Mouse (Mus musculus): ENCODE measurements around the gene Ccdc85c.

- no peak for TF ChIP-seq POLR2A (IDR thresholded peaks at IDR 0.05; ENCODE audit: borderline replicate concordance, extremely low read depth, insufficient read depth, insufficient read length, poor library complexity, severe bottlenecking)
- TF ChIP-seq CTCF (IDR thresholded peaks at IDR 0.05; ENCODE audit: borderline replicate concordance, extremely low read depth, insufficient read depth, insufficient read length) = no peak
Observed at GRCm38 (mm10) chr12:108267653-108268052, 7.6 kb downstream of the Ccdc85c start.

All from brain, embryonic 14.5 days (tissue).